Mouse (Mus musculus) frontal cortex, adult 2 months (tissue): ENCODE data around the gene Kremen2. TPM values are rescaled to one million over a fixed set of nuclear protein-coding genes. Genes with fewer than 3 reads are reported as not detected.

Source experiments
- DNase-seq, 2 experiments: peaks; one replicate each; pipeline ENCODE4 v3.0.0; 2022; ENCODE audit warnings: low spot score in 1 of 2; ENCODE audit errors: extremely low spot score in 1 of 2
- polyA plus RNA-seq: library from polyadenylated mRNA; depleted of rRNA; stranded (reverse); fragments of >200 nt; gene quantifications from 2 replicates; pipeline ENCODE4 v1.2.3, GENCODE M21; 2012

Gene Kremen2
- polyA plus RNA-seq, 1 experiment, result 0.52 TPM

GRCm38 (mm10) chr17:23738836-23739201, 6.8 kb downstream of the Kremen2 start:
- DNase-seq, result no peak

- DNase-seq, result no peak
These were observed 7.9 kb downstream of the Kremen2 start for GRCm38 (mm10) chr17:23737493-23738445.

DNA sequence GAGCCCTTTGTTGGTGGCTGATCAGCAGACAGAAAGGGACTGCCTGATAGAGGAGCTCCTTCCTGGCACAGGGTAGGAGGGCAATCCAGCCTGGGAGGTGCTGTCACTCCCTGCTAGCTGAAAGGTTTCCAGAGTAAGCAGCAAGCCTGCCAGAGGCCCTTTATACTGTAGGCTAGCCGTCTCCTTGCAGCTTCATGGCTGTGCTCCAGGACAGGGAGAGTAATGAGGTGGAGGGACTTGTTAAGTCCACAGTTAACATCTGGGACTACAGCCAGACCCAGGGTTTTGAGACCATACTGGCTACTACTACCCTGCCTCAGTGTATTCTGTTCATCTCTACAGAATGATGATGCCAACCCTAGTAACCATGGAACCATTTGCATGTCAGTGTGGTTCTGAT, 11.3 kb downstream of the Kremen2 start:
- no peak for DNase-seq

DNA sequence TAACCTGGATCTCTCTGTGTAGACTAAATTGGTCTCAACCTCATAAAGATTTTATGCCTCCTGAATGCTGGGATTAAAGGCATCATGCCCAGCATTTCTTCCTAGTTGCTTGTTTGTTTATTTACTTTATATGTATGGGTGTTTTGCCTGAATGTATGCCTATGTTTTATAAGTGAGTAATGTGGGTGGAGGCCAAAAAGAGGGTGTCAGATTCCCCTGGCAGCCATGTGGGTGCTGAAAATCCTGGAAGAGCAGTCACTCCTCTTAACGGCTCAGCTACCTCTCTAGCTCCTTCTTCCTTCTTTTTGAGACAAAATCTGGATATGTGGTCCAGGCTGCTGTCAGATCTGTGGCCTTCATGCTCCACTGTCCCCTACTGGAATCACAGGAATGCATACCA, 15.2 kb downstream of the Kremen2 start:
- no peak for DNase-seq

DNA sequence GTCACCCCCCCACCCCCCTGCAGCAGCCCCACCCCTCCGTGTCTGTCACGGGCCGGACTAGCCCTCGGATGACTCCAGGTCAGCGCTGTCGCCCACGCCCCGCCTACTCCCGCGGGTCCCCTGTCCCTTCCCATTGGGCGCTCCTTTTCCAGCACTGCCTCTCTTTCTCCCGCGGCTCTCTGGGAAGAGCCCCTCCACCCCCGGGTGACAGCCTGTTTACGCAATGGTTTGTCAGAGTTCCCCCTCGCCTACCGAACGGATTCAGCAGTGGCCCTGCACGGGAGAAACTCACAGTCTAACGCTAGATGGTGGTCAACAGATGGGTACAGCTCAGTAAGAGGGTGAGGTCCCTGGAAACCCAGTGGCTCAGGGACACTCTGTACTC, 18.9 kb downstream of the Kremen2 start:
- DNase-seq, result peak in 1 of 2 experiments; percentile 63

GRCm38 (mm10) chr17:23725999-23726757, 19.5 kb downstream of the Kremen2 start, which contains the start of gene Pkmyt1:
TSS of gene Pkmyt1 (plus strand) at chr17:23726336.
- peak; percentile 80 to 95 for DNase-seq

DNA sequence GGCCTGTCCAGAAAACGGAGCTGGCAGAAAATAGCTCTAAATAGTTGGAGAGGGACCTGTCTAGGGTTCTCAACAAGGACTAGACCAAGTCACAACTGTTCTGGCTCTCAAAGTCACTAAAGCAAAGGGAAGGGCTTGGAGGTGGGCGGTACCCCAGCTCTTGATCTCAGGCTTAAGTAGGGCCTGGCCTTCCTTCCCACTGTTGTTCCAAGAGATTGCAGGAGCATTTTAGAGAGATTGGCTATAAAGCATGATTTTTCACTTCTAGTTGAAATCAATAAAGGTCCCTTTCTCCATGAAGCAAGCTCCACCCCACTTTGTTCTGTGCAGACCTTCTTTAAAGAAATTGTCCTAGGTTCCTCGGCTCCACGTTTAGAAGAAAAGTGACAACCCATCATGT, 20.2 kb downstream of the Kremen2 start:
- DNase-seq, result no peak

DNA sequence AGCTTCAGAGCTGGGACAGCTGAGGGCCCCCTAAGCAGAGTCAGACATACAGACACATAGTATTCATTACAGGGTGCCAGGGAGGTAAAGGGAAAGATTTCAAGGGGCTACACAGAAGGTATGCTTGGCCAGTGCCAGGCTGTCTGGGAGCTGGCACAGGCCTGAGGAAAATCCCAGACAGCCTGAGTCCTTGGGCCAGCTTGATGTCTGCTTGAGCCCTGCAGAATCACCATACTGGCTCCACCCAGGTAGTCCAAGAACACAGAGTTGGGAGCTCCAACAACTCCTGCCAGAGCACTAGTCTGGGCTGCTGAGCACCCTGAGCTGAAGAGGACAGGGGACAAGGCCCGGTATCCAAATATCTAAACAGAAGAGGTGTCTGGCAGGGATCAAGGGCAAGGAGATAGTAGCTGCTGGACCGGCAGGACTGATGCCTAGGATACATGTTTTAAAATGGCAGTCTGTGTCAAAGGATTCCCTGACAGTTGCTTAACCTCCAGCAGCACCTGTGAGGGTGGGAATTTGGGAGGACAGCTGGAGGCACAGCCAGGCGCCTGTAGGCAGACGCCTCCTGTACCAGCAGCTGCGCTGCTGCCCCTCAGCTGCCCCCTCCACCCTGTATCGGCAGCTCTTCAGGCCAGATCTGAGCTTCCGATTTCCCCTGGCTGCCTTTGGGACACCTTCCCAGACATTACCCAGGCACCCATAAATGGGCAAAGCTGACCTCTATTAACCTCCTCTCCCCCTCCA, 23.1 kb downstream of the Kremen2 start, which contains the start of gene 1520401A03Rik:
Gene 1520401A03Rik (minus strand): TSS at position 408 of the 750 bp plus-strand sequence.
- DNase-seq, result no peak

GRCm38 (mm10) chr17:23721886-23722285, 23.7 kb downstream of the Kremen2 start:
- DNase-seq, result no peak

DNA sequence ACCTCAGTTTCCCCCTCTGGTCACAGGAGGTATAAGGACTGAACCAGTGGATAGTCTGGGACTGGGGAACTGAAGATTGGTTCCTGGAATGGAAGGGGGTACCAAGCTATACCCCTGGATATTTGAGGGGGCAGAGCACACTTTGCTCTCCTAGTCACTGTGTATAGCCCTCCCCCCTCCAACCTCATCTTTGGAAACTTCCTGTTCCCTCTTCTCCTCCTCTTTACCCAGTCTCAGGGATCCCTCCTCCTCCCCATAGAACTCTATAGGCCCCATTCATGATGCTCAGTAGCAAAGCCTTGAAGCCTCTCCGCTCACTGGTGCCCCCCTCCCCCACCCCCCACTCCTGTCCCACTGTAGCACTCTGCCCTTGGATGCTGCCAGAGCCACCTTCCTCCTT, 26.2 kb downstream of the Kremen2 start:
- DNase-seq, result no peak

- DNase-seq, result no peak
These were observed 28.6 kb downstream of the Kremen2 start for GRCm38 (mm10) chr17:23717003-23717402.

DNA sequence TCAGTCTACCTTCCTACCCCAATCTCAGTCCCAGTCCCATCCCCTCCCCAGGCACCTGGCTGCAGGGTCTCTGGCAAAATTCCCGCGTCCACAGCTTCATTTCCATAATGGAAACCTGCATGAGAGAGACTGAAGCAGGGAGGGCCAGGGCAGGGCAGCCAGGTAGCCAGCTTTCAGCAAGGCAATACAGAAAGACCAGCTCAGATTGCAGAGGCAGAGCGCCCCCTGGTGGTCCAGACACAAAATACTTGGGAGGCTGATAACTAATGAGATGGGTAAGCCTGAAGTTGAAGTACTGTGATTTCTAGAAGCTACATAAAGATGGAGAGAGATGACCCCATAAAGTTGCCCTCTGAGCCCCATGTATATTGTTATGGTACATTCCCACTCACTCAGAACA, 39.4 kb downstream of the Kremen2 start:
- DNase-seq, result peak; percentile 41 to 83

DNA sequence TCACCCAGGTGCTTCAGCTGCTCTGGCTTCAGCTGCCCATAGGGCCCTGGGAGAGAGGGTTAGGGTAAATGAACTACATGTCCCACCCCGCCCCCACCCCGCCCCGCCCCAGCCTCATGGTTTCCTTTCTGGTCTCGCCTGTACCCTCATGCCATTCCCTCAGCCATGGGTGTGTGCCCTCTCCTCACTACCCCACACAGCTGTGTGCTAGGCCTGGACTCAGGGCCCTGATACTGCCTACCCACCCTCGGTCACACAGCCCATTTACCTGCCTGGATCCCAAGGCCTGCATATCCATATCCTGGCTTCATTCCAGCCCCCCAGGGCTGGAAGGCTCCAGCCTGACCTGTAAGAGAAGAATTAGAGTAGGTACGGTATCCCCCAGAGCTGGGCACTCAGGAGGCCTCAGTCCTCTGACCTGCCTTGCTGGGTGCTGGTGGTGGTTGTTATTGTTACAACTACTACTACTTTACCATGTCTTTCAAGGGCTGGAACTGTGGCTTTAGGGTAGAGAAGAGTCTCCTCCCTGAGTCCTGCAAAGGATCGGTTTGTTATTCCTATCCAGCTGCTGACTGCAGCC, 40.0 kb downstream of the Kremen2 start:
- no peak for DNase-seq

GRCm38 (mm10) chr17:23704741-23705140, 40.9 kb downstream of the Kremen2 start:
- peak in 1 of 2 experiments; percentile 50 for DNase-seq

DNA sequence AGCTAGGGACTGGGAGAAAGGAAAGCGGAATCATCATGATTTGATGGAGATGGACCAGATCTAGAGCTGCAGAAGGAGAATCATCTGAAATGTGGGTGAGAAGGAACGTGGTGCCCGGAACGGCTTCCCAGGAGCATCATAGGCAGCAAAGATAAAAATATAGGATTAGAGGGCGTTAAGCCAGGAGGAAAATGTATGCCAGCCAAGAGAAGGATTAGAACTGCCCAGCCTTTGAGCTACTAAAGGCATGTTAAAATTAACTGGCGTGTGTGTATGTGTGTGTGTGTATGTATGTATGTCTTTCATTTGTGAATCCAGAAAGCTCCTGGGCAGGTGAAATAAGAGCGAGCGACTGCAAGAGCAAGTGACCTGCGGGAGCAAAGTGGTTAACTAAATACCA, 42.3 kb downstream of the Kremen2 start:
- peak in 1 of 2 experiments; percentile 56 for DNase-seq

GRCm38 (mm10) chr17:23700079-23700478, 45.6 kb downstream of the Kremen2 start:
- peak; percentile 84 to 92 for DNase-seq

DNA sequence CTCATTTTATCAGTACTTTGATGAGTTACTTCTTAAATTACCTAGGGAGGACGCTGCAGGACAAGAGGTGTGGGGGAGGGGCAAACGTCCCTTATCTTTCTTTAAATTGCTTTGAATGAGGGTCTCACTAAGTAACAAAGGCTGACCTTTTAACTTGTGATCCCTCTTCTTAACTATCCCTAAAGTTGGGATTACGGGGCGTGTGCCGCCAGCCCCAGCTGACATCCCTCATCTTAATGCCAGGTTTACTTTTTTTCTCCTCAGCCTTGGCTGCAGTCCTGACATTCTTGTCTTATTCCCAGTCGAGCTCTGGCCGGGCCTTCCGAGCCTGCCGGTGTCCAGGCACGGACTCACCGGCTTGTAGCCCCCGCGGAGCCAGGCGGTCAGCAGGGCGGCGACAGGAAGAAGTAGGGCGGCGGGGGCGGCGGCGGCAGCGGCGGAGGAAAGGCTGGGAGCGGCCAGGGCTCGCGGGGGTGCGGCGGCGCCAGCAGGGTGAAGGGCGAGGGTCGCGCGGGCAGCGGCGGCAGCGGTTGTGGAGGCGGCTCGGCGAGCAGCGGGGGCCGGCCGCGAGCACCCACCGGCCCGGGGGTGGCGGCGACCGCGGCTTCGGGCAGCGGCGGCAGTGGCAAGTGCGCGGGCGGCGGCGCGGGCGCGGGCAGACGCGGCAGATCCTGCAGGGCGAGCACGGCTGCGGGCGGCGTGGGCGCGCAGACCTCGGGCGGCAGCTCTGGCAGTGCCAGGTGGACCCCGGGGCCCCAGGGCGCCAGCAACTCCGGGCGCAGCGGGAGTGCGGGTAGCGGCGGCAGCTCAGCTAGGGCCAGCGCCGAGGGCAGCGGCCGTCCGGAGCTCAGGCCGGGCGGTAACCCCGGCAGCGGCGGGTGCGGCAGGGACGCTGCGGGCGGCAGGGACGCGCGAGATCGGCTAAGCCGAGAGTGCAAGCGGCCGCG, 46.2 kb downstream of the Kremen2 start:
- peak in 1 of 2 experiments; percentile 33 for DNase-seq

DNA sequence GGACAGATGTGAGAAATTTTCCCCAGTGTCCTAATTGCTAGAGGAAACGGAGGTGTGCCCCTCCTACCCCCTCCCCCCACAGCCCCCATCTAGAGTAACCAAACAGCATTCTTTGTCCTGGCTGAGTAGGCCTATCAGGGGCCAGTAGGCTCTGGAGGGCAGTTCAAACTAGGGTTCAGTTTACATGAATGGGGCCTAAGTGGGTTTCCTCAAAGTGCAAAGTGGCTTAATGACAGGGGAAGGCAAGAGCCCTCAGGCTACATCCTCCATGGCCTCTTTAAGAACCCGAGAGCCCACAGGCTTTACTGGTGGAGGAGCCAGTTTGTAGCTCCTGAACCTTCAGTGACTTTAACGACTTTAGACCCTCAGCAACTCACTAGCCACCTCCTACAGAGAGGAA, 49.8 kb downstream of the Kremen2 start:
- DNase-seq, result no peak

- no peak for DNase-seq
These were observed 51.1 kb downstream of the Kremen2 start for GRCm38 (mm10) chr17:23694491-23694890.
